Mouse (Mus musculus) kidney, postnatal 0 days (tissue): ENCODE measurements around the gene Hid1. TPM values are rescaled to one million over a fixed set of nuclear protein-coding genes. Genes with fewer than 3 reads are reported as not detected.
A peak's percentile ranks its signal among the peaks of the same experiment; 100 is the strongest.

ENCODE experiments used
- ATAC-seq: fragments of 200-750 bp; cut with Nextera tagmentation; replicated peaks from 2 replicates; pipeline ENCODE4 v1.8.0; 2017; ENCODE audit warnings: low read depth, moderate number of reproducible peaks, moderate TSS enrichment, moderate library complexity; ENCODE audit not compliant: low FRiP score
- DNase-seq: peaks from one replicate; pipeline ENCODE4 v3.0.0-alpha.2; 2016; ENCODE audit warnings: low spot score
- H3K27ac ChIP-seq: fragments of 300-500 bp; sonication (generic); 2 replicates; pipeline ENCODE4 v1.5.1; 2014; ENCODE audit warnings: mild to moderate bottlenecking
- H3K27me3 ChIP-seq: fragments of 300-500 bp; sonication (generic); 2 replicates; pipeline ENCODE4 v1.6.1; 2014; ENCODE audit warnings: low read length, mixed read lengths; ENCODE audit not compliant: insufficient read depth
- H3K36me3 ChIP-seq: fragments of 300-500 bp; sonication (generic); 2 replicates; pipeline ENCODE4 v1.6.1; 2014; ENCODE audit warnings: low read length, mixed read lengths; ENCODE audit not compliant: insufficient read depth
- H3K4me1 ChIP-seq: fragments of 300-500 bp; sonication (generic); replicated peaks from 2 replicates; pipeline ENCODE4 v1.6.1; 2014; ENCODE audit warnings: antibody characterized with exemption, low read length, mixed read lengths; ENCODE audit not compliant: insufficient read depth
- H3K4me2 ChIP-seq: fragments of 300-500 bp; sonication (generic); 2 replicates; pipeline ENCODE4 v1.6.1; 2014; ENCODE audit warnings: mild to moderate bottlenecking, low read length, moderate library complexity, mixed read lengths
- H3K4me3 ChIP-seq: fragments of 300-500 bp; sonication (generic); replicated peaks from 2 replicates; pipeline ENCODE4 v1.5.1; 2014; ENCODE audit warnings: low read depth, low read length
- H3K9ac ChIP-seq: fragments of 300-500 bp; sonication (generic); 2 replicates; pipeline ENCODE4 v1.6.1; 2014; ENCODE audit warnings: low read depth, low read length
- H3K9me3 ChIP-seq: fragments of 300-500 bp; sonication (generic); replicated peaks from 2 replicates; pipeline ENCODE4 v1.6.1; 2016; ENCODE audit warnings: low read length, inconsistent platforms, mixed read lengths
- CTCF ChIP-seq: IDR thresholded peaks from 2 replicates; pipeline ENCODE4 v1.5.1; 2016; ENCODE audit warnings: antibody characterized with exemption, low read depth, mild to moderate bottlenecking, moderate library complexity
- WGBS: fragments of 180-500 bp; shearing (Covaris S2); extraction: QIAGEN DNeasy Blood & Tissue Kit; methylation state at CpG from one replicate; pipeline ENCODE4 v1.1.7; 2014; 5-methylcytosine and 5-hydroxymethylcytosine counted together
- polyA plus RNA-seq: library from polyadenylated mRNA; unstranded; fragments of >200 nt; fragmentation: Nextera tagmentation; extraction: Ambion mirVana; gene quantifications from 2 replicates; pipeline ENCODE4 v1.2.1, GENCODE M21; 2015

Gene Hid1
- polyA plus RNA-seq, 1 experiment from 2014 or later: 4.5 TPM

DNA sequence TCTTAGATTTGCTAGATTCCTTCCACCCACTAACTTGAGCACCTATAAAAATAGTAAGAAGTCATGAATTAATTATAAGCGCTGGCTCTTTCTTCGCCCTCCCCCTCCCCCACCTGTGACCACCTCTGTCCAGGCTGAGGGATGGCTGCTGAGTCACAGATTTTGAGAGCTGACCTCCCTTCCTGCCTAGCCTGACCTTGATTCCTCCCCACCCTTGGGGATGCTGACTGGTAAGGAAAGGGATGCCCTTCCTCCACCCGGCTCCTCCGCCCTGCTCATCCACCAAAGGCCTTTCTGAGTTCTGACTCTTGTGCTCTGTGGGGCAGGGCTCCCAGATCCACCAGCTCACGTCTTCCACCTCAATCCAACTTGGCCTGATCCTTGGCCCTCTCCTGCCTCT is 17.0 kb upstream of the Hid1 start:
- H3K4me3 ChIP-seq: no peak overlapping the region
- H3K9me3 ChIP-seq: no peaks in the 10 kb centered on the region
- H3K4me2 ChIP-seq: peak overlapping the region; percentile 18; the same call in 1 of the 2 replicates
- TF ChIP-seq CTCF: no peak
- H3K4me1 ChIP-seq: peaks cover 25% of the 10 kb centered on the region; the same call in 1 of the 2 replicates
- peak overlapping the region; percentile 58; the same call in 1 of the 2 replicates for H3K27ac ChIP-seq
- DNase-seq (peak; percentile 30), ATAC-seq (no peak)
- H3K36me3 ChIP-seq: no peaks in the 10 kb centered on the region
- H3K9ac ChIP-seq: peak overlapping the region; percentile 31; the same call in 1 of the 2 replicates
- 65% methylated on average over 5 of the region's 5 CpGs for WGBS
- no peaks in the 10 kb centered on the region for H3K27me3 ChIP-seq

DNA sequence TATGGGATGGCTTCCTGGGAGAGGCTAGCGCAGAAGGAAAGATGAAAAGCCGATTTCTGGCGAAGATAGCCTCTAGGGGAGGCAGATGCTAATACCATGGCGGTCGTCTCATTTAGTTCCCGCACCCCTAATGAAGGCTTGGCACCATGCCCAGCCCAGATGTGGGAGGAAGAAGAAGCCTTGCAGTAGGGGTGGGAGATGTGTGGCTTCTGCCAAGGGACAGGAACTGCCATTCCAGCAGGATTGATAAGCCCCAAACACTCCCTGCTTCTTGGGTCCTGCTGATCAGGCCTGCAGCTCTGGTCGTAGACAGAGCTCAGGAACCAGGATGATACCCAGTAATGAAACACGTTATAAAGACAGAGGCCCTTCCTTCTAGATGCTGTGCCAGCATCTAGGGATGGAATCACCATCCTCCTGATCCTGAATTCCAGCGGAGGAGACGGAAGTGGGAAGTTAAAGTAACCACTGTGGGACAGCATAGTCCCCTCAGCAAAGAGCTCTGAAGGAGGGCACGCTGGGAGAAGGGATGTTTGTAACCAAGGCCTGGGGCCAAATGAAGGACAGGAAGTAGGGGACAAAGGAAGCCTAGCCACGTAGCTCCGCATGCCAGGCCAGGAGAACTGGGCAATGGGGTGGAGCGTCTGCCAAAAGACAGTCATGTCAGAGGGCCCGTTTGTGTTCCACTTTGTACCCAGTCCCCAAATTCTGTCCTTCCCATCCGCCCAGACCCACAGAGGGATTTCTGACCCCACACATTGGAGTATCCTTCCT is 16.3 kb upstream of the Hid1 start:
- no peaks in the 10 kb centered on the region for H3K36me3 ChIP-seq
- peak; percentile 29 for DNase-seq
- no peak overlapping the region for H3K4me3 ChIP-seq
- 0 out of 2 replicates have a peak overlapping the region, but pooled peaks have one; percentile 3 for H3K9ac ChIP-seq
- H3K27ac ChIP-seq: peak overlapping the region; percentile 58
- H3K4me1 ChIP-seq: peaks cover 25% of the 10 kb centered on the region; the same call in 1 of the 2 replicates
- 50% methylated on average over 16 of the region's 16 CpGs for WGBS
- no peaks in the 10 kb centered on the region for H3K9me3 ChIP-seq
- no peak for TF ChIP-seq CTCF
- no peaks in the 10 kb centered on the region for H3K27me3 ChIP-seq
- ATAC-seq: no peak
- peak overlapping the region; percentile 82 for H3K4me2 ChIP-seq

DNA sequence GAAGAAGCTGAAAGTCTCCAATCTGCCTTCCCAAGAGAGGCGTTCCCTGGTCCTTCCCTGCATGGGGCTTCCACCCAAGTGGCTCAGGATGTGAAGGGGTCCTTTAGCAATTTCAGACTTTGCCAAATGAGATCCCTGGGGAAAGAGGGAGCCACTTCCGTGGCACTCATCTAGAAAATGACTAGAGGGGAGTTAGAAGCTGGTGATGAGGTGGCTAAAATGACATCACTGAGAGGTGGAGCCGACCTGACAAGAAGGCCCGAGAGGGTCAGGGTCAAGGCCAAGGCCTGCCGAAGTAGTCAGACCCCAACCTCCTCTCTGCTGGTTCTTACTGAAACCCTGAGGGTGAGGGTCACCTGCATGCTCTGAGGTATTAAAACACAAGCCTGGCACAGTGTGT is 15.3 kb upstream of the Hid1 start:
- no peak overlapping the region for H3K9ac ChIP-seq
- H3K4me2 ChIP-seq: peak overlapping the region; percentile 82
- H3K9me3 ChIP-seq: no peaks in the 10 kb centered on the region
- no peaks in the 10 kb centered on the region for H3K36me3 ChIP-seq
- H3K4me3 ChIP-seq: peak overlapping the region; percentile 74
- H3K27me3 ChIP-seq: no peaks in the 10 kb centered on the region
- no peak for ATAC-seq
- no peak overlapping the region for H3K27ac ChIP-seq
- peaks cover 25% of the 10 kb centered on the region; the same call in 1 of the 2 replicates for H3K4me1 ChIP-seq
- no peak for TF ChIP-seq CTCF
- 19% methylated on average over 5 of the region's 5 CpGs for WGBS
- DNase-seq: peak; percentile 20

DNA sequence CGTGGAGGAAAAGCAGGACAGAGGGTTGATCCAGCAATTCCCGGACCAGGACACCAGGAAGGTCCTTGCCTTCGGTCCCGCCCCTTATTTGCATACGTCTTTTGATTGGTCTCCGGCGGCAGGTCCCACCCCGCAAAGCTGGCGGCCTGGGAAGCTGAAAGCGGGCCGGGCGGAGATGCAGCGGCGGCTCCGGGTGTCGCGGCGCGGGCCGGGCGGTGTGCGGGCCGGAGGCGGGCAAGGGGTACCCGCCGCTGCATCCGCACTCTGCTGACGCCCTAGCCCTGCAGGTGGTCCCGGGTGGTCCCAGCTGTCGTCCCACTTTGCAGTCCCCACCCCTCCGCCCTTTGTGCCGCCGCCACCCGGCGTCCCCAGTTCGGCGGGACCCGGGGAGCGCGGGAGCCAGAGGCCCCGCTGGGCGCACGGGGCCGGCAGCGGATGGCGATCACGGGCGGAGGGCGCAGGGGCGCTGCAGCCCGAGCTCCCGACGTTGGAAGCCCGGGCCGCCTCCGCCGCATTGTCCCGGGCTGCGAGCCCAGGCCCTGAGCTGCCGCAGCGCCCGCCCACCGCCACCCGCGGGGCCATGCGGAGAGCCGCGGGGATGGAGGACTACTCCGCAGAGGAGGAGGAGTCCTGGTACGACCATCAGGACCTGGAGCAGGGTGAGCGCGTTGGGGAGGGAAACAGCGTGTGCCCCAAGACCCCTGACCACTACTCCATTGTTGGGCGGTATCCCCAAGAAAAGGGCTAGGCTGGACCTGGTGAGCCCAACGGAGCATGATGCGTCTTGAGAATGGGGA is 14.4 kb upstream of the Hid1 start, which contains the start of gene Cdr2l:
Gene Cdr2l, plus strand, starts transcription at position 174 of the 797 bp plus-strand sequence.
- Histone ChIP-seq H3K4me1 (peaks cover 25% of the 10 kb centered on the region; the same call in 1 of the 2 replicates), H3K27ac (peak within 1 kb of the TSS; percentile 73), H3K4me2 (peak within 1 kb of the TSS; percentile 82), H3K4me3 (peak within 1 kb of the TSS; percentile 74), H3K9me3 (no peaks in the 10 kb centered on the region), H3K36me3 (no peaks in the 10 kb centered on the region), H3K9ac (peak within 1 kb of the TSS; percentile 78), H3K27me3 (no peaks in the 10 kb centered on the region)
- no peak for TF ChIP-seq CTCF
- DNase-seq: peak; percentile 98
- ATAC-seq: peak; percentile 85
- under 1% methylated on average over 62 of the region's 76 CpGs for WGBS

DNA sequence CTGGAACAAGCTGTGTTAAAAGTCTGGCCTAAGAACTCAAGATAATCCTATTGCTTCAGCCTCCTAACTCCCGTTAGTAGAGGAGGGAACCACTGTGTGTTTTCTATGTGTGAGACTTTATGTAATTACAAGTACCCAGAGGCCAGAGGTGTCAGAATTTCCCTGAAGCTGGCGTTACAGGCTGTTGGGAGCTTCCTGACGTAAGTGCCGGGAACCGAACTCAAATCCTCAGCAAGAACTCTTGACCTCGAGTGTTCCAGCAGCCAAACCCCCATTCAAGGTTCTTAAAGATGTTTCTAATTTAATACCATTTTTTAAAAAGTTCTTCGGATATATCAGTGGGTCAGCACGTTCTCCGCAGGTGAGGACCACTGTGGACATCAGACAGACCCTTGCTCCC is 13.7 kb upstream of the Hid1 start:
- Histone ChIP-seq H3K9ac (no peak overlapping the region), H3K4me3 (peak overlapping the region; percentile 74), H3K4me1 (peaks cover 25% of the 10 kb centered on the region; the same call in 1 of the 2 replicates), H3K9me3 (no peaks in the 10 kb centered on the region), H3K4me2 (peak overlapping the region; percentile 82), H3K36me3 (no peaks in the 10 kb centered on the region), H3K27me3 (no peaks in the 10 kb centered on the region), H3K27ac (peak overlapping the region; percentile 28; the same call in 1 of the 2 replicates)
- no peak for TF ChIP-seq CTCF
- no peak for DNase-seq
- WGBS: 17% methylated on average over 9 of the region's 9 CpGs
- ATAC-seq: no peak

DNA sequence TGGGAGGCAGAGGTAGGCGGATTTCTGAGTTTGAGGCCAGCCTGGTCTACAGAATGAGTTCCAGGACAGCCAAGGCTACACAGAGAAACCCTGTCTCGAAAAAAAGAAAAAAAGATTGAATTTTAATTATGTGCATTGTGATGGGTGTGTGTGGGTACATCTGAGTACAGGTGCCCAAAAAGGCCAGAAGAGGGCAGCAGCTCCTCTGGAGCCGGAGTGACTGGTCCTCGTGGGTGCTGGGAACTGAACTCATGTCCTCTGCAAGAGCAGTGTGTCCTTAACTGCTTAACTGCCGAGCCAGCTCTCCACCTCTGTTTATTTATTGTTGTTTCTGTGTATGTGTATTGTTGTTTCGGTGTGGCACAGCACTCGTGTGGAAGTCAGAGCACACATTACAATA is 10.3 kb upstream of the Hid1 start:
- no peak overlapping the region for H3K4me2 ChIP-seq
- 87% methylated on average over 7 of the region's 7 CpGs for WGBS

More for the DNA sequence above, 10.3 kb upstream of the Hid1 start:
- TF ChIP-seq CTCF: 0 out of 2 replicates have a peak, but pooled peaks have one; percentile 10
- Histone ChIP-seq H3K36me3 (no peaks in the 10 kb centered on the region), H3K4me1 (peaks cover 4% of the 10 kb centered on the region; the same call in 1 of the 2 replicates), H3K27ac (no peak overlapping the region), H3K9ac (no peak overlapping the region), H3K27me3 (peaks cover 4% of the 10 kb centered on the region; the same call in 1 of the 2 replicates), H3K4me3 (no peak overlapping the region), H3K9me3 (no peaks in the 10 kb centered on the region)
- DNase-seq: no peak
- no peak for ATAC-seq
